Mouse (Mus musculus) lung, postnatal 0 days (tissue): ENCODE measurements around the gene Rab28.

Experiments used
- CTCF ChIP-seq: IDR thresholded peaks from 2 replicates; pipeline ENCODE4 v1.5.1; 2016; ENCODE audit warnings: antibody characterized with exemption, mild to moderate bottlenecking
- EP300 ChIP-seq: IDR thresholded peaks from 2 replicates; pipeline ENCODE4 v1.6.1; 2016; ENCODE audit warnings: antibody characterized with exemption, mild to moderate bottlenecking, control low read depth

- TF ChIP-seq CTCF: no peak
- no peak for TF ChIP-seq EP300
These were observed 97.4 kb downstream of the Rab28 start for GRCm38 (mm10) chr5:41610447-41611030.
